Mouse (Mus musculus) liver, embryonic 13.5 days (tissue): Measurements from ENCODE around the gene Rfc2. TPM values are rescaled to one million over a fixed set of nuclear protein-coding genes. Genes with fewer than 3 reads are reported as not detected.

ENCODE experiments used
- microRNA-seq: library from miRNA; unstranded; fragments of <30 nt; microRNA quantifications from one replicate; pipeline ENCODE4, GENCODE M21; 2016
- polyA plus RNA-seq: library from polyadenylated mRNA; unstranded; fragments of >200 nt; fragmentation: Nextera tagmentation; extraction: Ambion mirVana; gene quantifications from 2 replicates; pipeline ENCODE4 v1.2.1, GENCODE M21; 2015

The Rfc2 gene
- polyA plus RNA-seq, 1 experiment from 2014 or later = 233 TPM

Small RNA genes within 50 kb of the gene (microRNA-seq; reads per million reads assigned to microRNA genes)
- gene Mir7228 = not detected

Other genes with a start within 250 kb of the Rfc2 start
- 12.9 and 13.6 TPM in 2 replicates for gene Gtf2ird1, start 124.7 kb upstream of the Rfc2 start, polyA plus RNA-seq
- gene Clip2, start 28.9 kb upstream of the Rfc2 start, polyA plus RNA-seq = 0.37 and 0.50 TPM in 2 replicates
- not detected in 2 replicates for gene Syna, start 21.2 kb upstream of the Rfc2 start, polyA plus RNA-seq
- 1.6 TPM in 2 replicates for gene Lat2, start 33.7 kb downstream of the Rfc2 start, polyA plus RNA-seq
- 229 and 233 TPM in 2 replicates for gene Eif4h, start 58.1 kb downstream of the Rfc2 start, polyA plus RNA-seq
- gene Limk1, start 107.2 kb downstream of the Rfc2 start, polyA plus RNA-seq = 0.75 and 0.98 TPM in 2 replicates
- 3.5 and 3.8 TPM in 2 replicates for gene Eln, start 166.0 kb downstream of the Rfc2 start, polyA plus RNA-seq